Mouse (Mus musculus) hindbrain, embryonic 14.5 days (tissue): ENCODE results near the gene Rabgap1. TPM values are rescaled to one million over a fixed set of nuclear protein-coding genes. Genes with fewer than 3 reads are reported as not detected.
"Not testable (repeated sequence)": the region's sequence is repeated elsewhere in the genome, so short reads cannot be mapped to it uniquely, and the experiment has no call there.

Experiments
- ATAC-seq: fragments of 200-750 bp; cut with Nextera tagmentation; 2 replicates; pipeline ENCODE4 v1.8.0; 2017; ENCODE audit warnings: moderate number of reproducible peaks, mild to moderate bottlenecking, moderate TSS enrichment, moderate library complexity; ENCODE audit not compliant: low FRiP score
- DNase-seq: peaks from one replicate; pipeline ENCODE4 v3.0.0-alpha.2; 2015; ENCODE audit warnings: low spot score
- H3K27ac ChIP-seq: fragments of 300-500 bp; sonication (generic); 2 replicates; pipeline ENCODE4 v1.5.1; 2014; ENCODE audit warnings: mild to moderate bottlenecking, moderate library complexity
- H3K27me3 ChIP-seq: fragments of 300-500 bp; sonication (generic); 2 replicates; pipeline ENCODE4 v1.6.1; 2014; ENCODE audit warnings: mild to moderate bottlenecking, low read length, mixed read lengths; ENCODE audit not compliant: control insufficient read depth, insufficient read depth
- H3K36me3 ChIP-seq: fragments of 300-500 bp; sonication (generic); replicated peaks from 2 replicates; pipeline ENCODE4 v1.6.1; 2014; ENCODE audit not compliant: control insufficient read depth, insufficient read depth
- H3K4me1 ChIP-seq: fragments of 300-500 bp; sonication (generic); replicated peaks from 2 replicates; pipeline ENCODE4 v1.6.1; 2014; ENCODE audit warnings: antibody characterized with exemption, low read length, mixed read lengths; ENCODE audit not compliant: control insufficient read depth, insufficient read depth
- H3K4me2 ChIP-seq: fragments of 300-500 bp; sonication (generic); replicated peaks from 2 replicates; pipeline ENCODE4 v1.6.1; 2014; ENCODE audit warnings: mild to moderate bottlenecking, moderate library complexity
- H3K4me3 ChIP-seq: fragments of 300-500 bp; sonication (generic); replicated peaks from 2 replicates; pipeline ENCODE4 v1.5.1; 2014; ENCODE audit warnings: mild to moderate bottlenecking, low read length
- H3K9ac ChIP-seq: fragments of 300-500 bp; sonication (generic); 2 replicates; pipeline ENCODE4 v1.6.1; 2014
- H3K9me3 ChIP-seq: fragments of 300-500 bp; sonication (generic); 2 replicates; pipeline ENCODE4 v1.6.1; 2016; ENCODE audit warnings: low read length; ENCODE audit not compliant: control insufficient read depth
- WGBS: fragments of 180-500 bp; shearing (Covaris S2); extraction: QIAGEN DNeasy Blood & Tissue Kit; methylation state at CpG from one replicate; pipeline ENCODE4 v1.1.7; 2014; 5-methylcytosine and 5-hydroxymethylcytosine counted together
- polyA plus RNA-seq: library from polyadenylated mRNA; unstranded; fragments of >200 nt; fragmentation: Nextera tagmentation; extraction: Ambion mirVana; gene quantifications from 2 replicates; pipeline ENCODE4 v1.2.1, GENCODE M21; 2014

Rabgap1 gene
- polyA plus RNA-seq, 1 experiment from 2014 or later: 79.3 TPM

- whole genome bisulfite sequencing: 93% methylated on average over 4 of the region's 4 CpGs
- H3K9ac ChIP-seq: no peak overlapping the region
- H3K27ac ChIP-seq: no peak overlapping the region
- H3K4me2 ChIP-seq: no peak overlapping the region
- H3K36me3 ChIP-seq: peaks cover 79% of the 10 kb centered on the region
- no peaks in the 10 kb centered on the region for H3K9me3 ChIP-seq
- no peak for ATAC-seq
- H3K4me1 ChIP-seq: no peaks in the 10 kb centered on the region
- no peaks in the 10 kb centered on the region for H3K27me3 ChIP-seq
- no peak overlapping the region for H3K4me3 ChIP-seq
- no peak for DNase-seq
Observed at GRCm38 (mm10) chr2:37497321-37497720, 54.2 kb downstream of the Rabgap1 start.

- not testable (repeated sequence) for H3K4me2 ChIP-seq, DNase-seq, H3K9ac ChIP-seq, H3K9me3 ChIP-seq, H3K27ac ChIP-seq, H3K4me1 ChIP-seq, H3K4me3 ChIP-seq, ATAC-seq, H3K27me3 ChIP-seq
- 94% methylated on average over 2 of the region's 2 CpGs for WGBS
- H3K36me3 ChIP-seq: peaks cover 63% of the 10 kb centered on the region
Observed at GRCm38 (mm10) chr2:37505856-37506255, 62.8 kb downstream of the Rabgap1 start.

DNA sequence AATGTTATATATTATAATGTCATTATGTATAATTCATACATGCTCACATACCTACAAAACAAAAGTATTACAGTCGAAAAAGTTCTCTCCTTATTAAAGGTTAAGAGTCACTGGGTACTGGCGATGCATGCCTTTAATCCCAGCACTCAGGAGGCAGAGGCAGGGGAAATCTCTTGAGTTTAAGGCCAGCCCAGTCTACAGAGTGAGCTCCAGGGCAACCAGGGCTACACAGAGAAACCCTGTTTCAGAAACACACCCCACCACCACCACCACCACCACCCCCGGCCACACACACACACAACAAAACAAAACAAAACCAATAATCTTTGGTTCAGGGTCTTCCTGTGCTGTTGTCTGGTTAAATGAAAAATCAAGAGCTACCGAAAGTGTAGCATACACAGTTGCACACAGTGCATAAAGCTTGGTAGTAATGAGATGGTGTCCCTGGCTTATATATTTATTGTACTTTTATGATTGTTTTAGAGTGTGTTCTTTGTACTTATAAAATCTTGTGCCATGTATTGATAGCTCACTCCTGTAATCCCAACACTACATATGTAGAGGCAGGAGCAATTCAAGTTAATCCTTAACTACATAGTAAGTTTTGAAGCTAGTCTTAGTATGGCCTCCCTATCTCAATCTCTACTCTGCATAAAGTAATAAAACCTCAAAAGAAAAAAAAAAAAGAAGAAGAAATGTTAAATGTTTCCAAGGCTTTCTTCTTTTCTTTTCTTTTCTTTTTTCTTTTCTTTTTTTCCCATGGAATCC, 68.2 kb downstream of the Rabgap1 start:
- 92% methylated on average over 4 of the region's 4 CpGs for WGBS

DNA sequence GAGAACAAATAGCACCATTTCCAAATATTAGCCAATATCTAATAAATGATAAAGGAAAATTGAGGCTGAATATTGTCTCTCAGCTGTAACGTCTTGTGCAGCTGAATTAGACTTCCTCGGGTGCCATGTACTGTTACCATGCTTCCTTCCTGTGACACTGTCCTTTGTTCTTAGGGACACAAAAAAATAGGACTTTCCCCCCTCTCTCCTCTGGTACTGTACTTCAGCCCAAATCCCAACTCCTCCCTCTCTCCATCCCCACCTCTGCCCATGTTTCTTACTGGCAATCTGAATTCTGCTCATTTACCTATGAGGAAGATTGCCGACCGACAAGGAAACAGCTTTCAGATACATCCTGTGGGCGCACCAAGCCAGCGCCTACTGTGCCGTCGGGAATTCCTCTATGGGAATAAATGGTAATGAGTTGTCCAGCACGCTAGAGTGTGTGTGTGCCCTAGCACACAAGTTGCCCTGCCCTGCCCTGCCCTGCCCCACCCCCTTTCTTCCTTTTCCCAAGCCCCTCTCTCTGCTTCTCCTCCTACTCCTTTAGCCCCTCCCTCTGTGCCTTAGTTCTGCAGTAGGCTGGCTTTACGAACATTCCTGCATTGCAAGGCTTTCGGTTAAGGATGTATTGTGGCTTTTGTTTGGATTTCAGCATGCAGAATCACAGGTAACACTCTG, 73.1 kb downstream of the Rabgap1 start, which contains the start of gene Gpr21:
Gene Gpr21, plus strand, starts transcription at position 303 of the 681 bp plus-strand sequence.
- H3K9ac ChIP-seq: peak within 1 kb of the TSS; percentile 54
- DNase-seq (peak; percentile 67), ATAC-seq (peak; percentile 82)
- peaks cover 34% of the 10 kb centered on the region for H3K4me1 ChIP-seq
- 14% methylated on average over 11 of the region's 11 CpGs for WGBS
- H3K27ac ChIP-seq: peak within 1 kb of the TSS; percentile 94
- H3K4me2 ChIP-seq: peak within 1 kb of the TSS; percentile 55
- H3K9me3 ChIP-seq: no peaks in the 10 kb centered on the region
- H3K4me3 ChIP-seq: peak within 1 kb of the TSS; percentile 29
- H3K36me3 ChIP-seq: peaks cover 32% of the 10 kb centered on the region
- no peaks in the 10 kb centered on the region for H3K27me3 ChIP-seq

More for the DNA sequence above, 68.2 kb downstream of the Rabgap1 start:
- no peak overlapping the region for H3K27ac ChIP-seq
- ATAC-seq (no peak), DNase-seq (no peak)
- H3K27me3 ChIP-seq: no peaks in the 10 kb centered on the region
- no peaks in the 10 kb centered on the region for H3K9me3 ChIP-seq
- H3K4me3 ChIP-seq: no peak overlapping the region
- H3K9ac ChIP-seq: no peak overlapping the region
- H3K4me2 ChIP-seq: no peak overlapping the region
- H3K4me1 ChIP-seq: peaks cover 14% of the 10 kb centered on the region; the same call in 1 of the 2 replicates
- peaks cover 56% of the 10 kb centered on the region for H3K36me3 ChIP-seq

DNA sequence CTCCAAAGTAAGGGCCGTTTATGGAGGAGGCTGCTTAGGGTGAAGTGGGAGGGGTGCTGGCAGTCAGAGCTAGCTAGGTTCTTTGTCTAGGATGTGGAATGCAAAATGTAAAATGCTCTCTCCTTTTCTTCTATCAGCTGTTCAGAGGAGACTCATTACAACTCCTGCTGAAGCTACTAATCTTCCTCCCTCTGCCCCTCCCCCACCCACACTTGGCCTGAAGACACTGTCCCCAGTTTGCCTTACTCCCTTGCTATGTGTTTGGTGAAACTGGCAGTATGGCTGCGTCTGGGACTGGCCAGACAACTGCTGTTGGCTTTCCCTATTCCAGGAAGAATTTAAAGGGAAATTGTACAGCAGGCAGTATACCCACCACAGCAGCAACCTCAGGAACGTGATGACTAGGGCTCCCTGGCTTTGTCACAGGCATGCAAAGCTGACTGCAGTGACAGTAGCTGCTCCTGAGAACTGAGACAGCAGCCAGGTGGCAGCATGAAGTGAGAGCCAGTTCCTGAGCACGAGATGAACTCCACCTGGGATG, 73.9 kb downstream of the Rabgap1 start:
- ATAC-seq (peak; percentile 82), DNase-seq (peak; percentile 58)
- H3K36me3 ChIP-seq: peaks cover 26% of the 10 kb centered on the region
- H3K27me3 ChIP-seq: no peaks in the 10 kb centered on the region
- H3K4me2 ChIP-seq: peak overlapping the region; percentile 55
- peak overlapping the region; percentile 94 for H3K27ac ChIP-seq
- peaks cover 34% of the 10 kb centered on the region for H3K4me1 ChIP-seq
- H3K4me3 ChIP-seq: peak overlapping the region; percentile 29
- WGBS: 20% methylated on average over 4 of the region's 4 CpGs
- H3K9ac ChIP-seq: peak overlapping the region; percentile 54
- H3K9me3 ChIP-seq: no peaks in the 10 kb centered on the region

GRCm38 (mm10) chr2:37518561-37519285, 75.6 kb downstream of the Rabgap1 start:
- 0 out of 2 replicates have a peak, but pooled peaks cover 18% of the 10 kb centered on the region for H3K36me3 ChIP-seq
- H3K4me2 ChIP-seq: peak overlapping the region; percentile 55
- H3K9me3 ChIP-seq: no peaks in the 10 kb centered on the region
- no peaks in the 10 kb centered on the region for H3K27me3 ChIP-seq
- ATAC-seq (no peak), DNase-seq (no peak)
- H3K4me3 ChIP-seq: peak overlapping the region; percentile 29
- peak overlapping the region; percentile 94; the same call in 1 of the 2 replicates for H3K27ac ChIP-seq
- H3K9ac ChIP-seq: peak overlapping the region; percentile 54
- 77% methylated on average over 4 of the region's 4 CpGs for WGBS
- H3K4me1 ChIP-seq: peaks cover 34% of the 10 kb centered on the region

GRCm38 (mm10) chr2:37519286-37519640, 76.2 kb downstream of the Rabgap1 start:
- Histone ChIP-seq H3K36me3 (0 out of 2 replicates have a peak, but pooled peaks cover 18% of the 10 kb centered on the region), H3K27ac (no peak overlapping the region), H3K4me3 (peak overlapping the region; percentile 29), H3K27me3 (no peaks in the 10 kb centered on the region), H3K9me3 (no peaks in the 10 kb centered on the region), H3K9ac (0 out of 2 replicates have a peak overlapping the region, but pooled peaks have one; percentile 36), H3K4me2 (peak overlapping the region; percentile 55), H3K4me1 (peaks cover 34% of the 10 kb centered on the region)
- no peak for DNase-seq
- no peak for ATAC-seq
- 93% methylated on average over 1 of the region's 1 CpGs for WGBS

DNA sequence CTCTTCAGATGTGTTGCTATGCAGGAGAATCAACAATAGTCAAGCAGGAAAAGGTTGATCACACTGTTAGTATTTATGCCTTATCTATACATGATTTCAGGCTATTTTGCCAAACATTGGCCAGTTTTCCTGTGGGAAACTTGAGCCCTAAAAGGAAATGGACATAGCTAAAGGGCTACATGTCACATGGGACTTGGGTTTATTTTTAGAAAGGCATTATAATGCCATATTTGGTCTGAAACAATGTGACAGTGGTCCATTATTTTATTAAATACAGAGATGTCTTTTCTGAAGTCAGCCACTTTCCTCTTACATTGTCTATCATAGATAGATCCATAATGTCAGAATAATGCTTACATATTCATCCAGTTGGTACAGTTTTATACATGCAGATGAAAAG, 84.5 kb downstream of the Rabgap1 start:
- H3K4me1 ChIP-seq: no peaks in the 10 kb centered on the region
- DNase-seq: no peak
- H3K9me3 ChIP-seq: no peaks in the 10 kb centered on the region
- no peak overlapping the region for H3K4me3 ChIP-seq
- no peak overlapping the region for H3K9ac ChIP-seq
- H3K27me3 ChIP-seq: no peaks in the 10 kb centered on the region
- ATAC-seq: no peak
- peaks cover 3% of the 10 kb centered on the region; the same call in 1 of the 2 replicates for H3K36me3 ChIP-seq
- no peak overlapping the region for H3K27ac ChIP-seq
- H3K4me2 ChIP-seq: no peak overlapping the region

DNA sequence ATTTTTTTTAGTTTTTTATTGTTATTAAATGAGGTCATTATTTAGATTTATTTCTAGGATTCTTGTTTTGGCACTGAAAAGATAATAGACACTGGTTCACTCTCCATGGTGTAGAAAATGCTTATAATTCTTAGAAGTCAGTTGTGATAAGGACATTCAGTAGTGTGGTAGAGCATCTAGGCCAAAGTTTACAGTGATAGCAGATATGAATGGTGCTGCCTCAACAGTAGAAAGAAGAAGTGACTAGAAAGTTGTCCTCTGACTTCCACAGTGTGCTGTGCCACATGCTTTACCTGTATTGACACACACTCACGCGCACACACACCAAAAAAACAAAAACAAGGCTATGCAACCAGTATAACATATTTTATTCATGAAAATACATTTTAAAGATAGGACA, 86.3 kb downstream of the Rabgap1 start:
- Histone ChIP-seq H3K27ac (no peak overlapping the region), H3K4me3 (no peak overlapping the region), H3K4me2 (no peak overlapping the region), H3K27me3 (no peaks in the 10 kb centered on the region), H3K9me3 (no peaks in the 10 kb centered on the region), H3K4me1 (no peaks in the 10 kb centered on the region), H3K36me3 (peaks cover 18% of the 10 kb centered on the region), H3K9ac (no peak overlapping the region)
- no peak for ATAC-seq
- 95% methylated on average over 2 of the region's 2 CpGs for WGBS
- DNase-seq: no peak
